Mouse (Mus musculus): ENCODE measurements around the gene Pak7.

DNA sequence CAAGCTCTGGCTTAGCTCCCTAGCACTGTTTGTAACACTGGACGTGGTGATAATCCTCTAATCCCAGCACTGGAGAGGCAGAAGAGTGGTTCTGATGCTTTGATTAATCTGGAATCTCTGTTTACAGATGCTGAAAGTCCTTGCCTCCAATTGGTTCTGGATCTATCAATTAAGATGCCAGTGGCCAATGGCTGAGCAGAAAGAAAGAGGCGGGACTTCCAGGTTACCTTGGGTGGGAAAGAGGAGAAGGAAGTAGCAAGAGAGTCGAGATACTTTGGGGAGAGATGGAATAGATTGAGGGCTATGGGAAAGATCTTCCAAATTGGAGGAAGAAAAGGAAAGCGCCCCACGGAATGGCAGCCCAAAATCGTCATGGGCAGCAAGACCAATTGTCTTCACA lies 37.8 kb upstream of the Pak7 start:
- TF ChIP-seq CTCF (IDR thresholded peaks at IDR 0.05; ENCODE audit: insufficient read depth, low read length) (no peak), POLR2A (IDR thresholded peaks at IDR 0.05; ENCODE audit: borderline replicate concordance, extremely low read depth, low read depth, low read length) (no peak)

All from lung, adult 2 months (tissue).